Mouse (Mus musculus): Measurements from ENCODE around the gene Fndc9. TPM values are rescaled to one million over a fixed set of nuclear protein-coding genes. Genes with fewer than 3 reads are reported as not detected.

Fndc9 gene
- total RNA-seq, 4 experiments from 2014 or later = not detected

GRCm38 (mm10) chr11:46278140-46278539 lies 42.8 kb downstream of the Fndc9 start:
- DNase-seq = no peak

DNA sequence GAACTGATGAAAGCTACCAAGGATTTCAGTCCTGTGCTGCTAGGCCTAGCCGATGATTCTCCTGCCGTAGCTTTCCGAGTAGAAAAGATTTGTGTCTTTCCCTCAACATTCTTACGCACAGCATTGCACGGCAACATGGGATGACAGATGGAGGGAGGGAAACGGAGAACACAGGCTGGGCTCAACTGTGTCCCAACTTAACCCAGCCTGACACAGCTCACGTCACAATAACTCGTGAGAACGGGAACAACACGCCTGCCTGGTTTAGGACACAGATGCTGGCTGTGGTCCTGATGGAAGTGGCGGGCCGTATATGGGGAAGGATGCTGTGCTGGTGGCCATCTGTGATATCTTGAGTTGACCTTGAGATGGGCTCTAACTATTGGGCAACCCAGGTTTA lies 43.4 kb downstream of the Fndc9 start:
- no peak for DNase-seq

GRCm38 (mm10) chr11:46282612-46283011 lies 47.3 kb downstream of the Fndc9 start:
- DNase-seq = no peak

DNA sequence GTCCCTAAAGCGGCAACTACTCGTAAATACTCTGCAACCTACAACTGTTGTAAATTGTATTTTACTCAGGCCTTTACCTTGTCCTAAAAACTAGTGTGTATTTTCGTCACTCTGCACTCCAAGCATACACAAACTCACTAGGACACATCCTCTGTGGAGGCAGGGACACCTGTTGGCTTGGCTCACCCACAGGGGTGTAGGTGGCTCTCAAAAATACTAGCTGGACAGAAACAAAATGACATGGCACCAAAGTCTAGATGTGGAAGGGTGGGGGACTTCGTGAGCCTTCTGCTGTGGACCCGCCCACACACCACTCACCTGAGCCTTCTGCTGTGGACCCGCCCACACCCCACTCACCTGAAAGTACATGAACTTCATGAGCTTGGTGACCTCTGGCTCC lies 48.5 kb downstream of the Fndc9 start:
- DNase-seq = no peak

DNA sequence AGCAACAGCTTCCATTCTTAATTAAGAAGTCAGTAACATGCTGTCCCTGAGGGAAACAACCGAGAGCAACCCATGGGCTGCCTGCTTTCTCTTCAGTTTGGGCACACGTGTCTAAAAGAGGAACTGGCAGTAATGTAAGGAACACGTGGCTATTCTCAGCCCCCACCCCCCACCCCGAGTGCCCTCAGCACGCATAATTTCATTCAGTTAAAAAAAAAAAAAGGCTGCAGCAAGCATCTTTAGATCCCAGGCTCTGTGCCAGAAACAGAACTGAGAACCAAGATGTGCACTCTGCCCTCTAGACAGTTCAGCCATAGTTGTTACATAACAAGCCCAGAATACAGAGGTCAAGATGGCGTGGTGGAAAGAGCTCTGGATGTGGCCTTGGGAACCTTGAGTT lies 51.5 kb downstream of the Fndc9 start:
- DNase-seq = no peak

DNA sequence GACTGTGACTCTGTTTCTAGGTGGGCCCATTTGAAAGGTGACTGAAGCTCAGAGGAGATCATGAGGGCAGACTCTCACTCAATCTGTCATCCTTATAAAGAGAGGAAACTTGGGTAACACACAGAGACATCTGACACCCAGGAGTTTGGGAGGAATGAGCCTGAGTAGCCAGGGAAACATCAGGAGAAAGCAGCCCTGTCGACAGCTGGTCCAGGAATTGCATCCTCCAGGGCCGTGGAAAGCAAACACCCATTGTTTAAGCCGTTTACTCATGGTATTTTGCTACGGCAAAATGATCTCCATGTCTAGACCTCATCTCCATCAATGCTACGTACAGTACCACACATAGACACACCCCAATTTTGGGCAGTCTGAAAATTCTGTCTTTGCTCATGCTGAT lies 52.8 kb downstream of the Fndc9 start:
- DNase-seq = no peak

GRCm38 (mm10) chr11:46289022-46289421 lies 53.7 kb downstream of the Fndc9 start:
- no peak for DNase-seq

Other genes starting within 250 kb of the Fndc9 start
- gene Gm12166, start 183.2 kb upstream of the Fndc9 start, total RNA-seq (2022) = 1 to 10 TPM; 3.3 to 5.9 (median 4.4) TPM
- 1 to 10 TPM; 1.7 to 5.9 (median 3.8) TPM for gene Adam19, start 179.5 kb upstream of the Fndc9 start, total RNA-seq (2022)
- gene Nipal4, start 69.0 kb upstream of the Fndc9 start, total RNA-seq (2022) = under 1 TPM in 1 of 4 experiments, not detected in 3; 0.08 TPM
- 100 to 1,000 TPM; 118 to 135 (median 125) TPM for gene Cyfip2, start 77.3 kb downstream of the Fndc9 start, total RNA-seq (2022)
- under 1 TPM; 0.23 to 0.65 (median 0.43) TPM for gene Itk, start 154.0 kb downstream of the Fndc9 start, total RNA-seq (2022)
- gene Fam71b, start 161.0 kb downstream of the Fndc9 start, total RNA-seq (2022) = not detected
- gene Med7, start 201.4 kb downstream of the Fndc9 start, total RNA-seq (2022) = 10 to 100 TPM; 37.9 to 40.6 (median 39.0) TPM
- gene Havcr2, start 219.4 kb downstream of the Fndc9 start, total RNA-seq (2022) = 1 to 10 TPM; 2.1 to 3.9 (median 3.0) TPM

Data from adrenal gland, adult 8-10 months (tissue).